Mouse (Mus musculus): ENCODE results near the gene Chrna5. TPM values are rescaled to one million over a fixed set of nuclear protein-coding genes. Genes with fewer than 3 reads are reported as not detected.

Chrna5 gene
- polyA plus RNA-seq, 1 experiment from 2014 or later, result 1.2 TPM

GRCm38 (mm10) chr9:54994381-54994780 is 13.7 kb downstream of the Chrna5 start:
- Histone ChIP-seq H3K9ac (replicated peaks; ENCODE audit: low read length) (no peak overlapping the region), H3K4me2 (ENCODE audit: low read depth, low read length) (no peak overlapping the region), H3K27me3 (ENCODE audit: control insufficient read depth, insufficient read depth, low read length) (no peaks in the 10 kb centered on the region), H3K27ac (replicated peaks; ENCODE audit: low read depth, low read length) (no peak overlapping the region), H3K36me3 (replicated peaks; ENCODE audit: control insufficient read depth, insufficient read depth, low read depth, low read length) (no peaks in the 10 kb centered on the region), H3K4me1 (ENCODE audit: control insufficient read depth, insufficient read depth, low read length) (no peaks in the 10 kb centered on the region), H3K9me3 (replicated peaks; ENCODE audit: control insufficient read depth, low read length) (no peaks in the 10 kb centered on the region), H3K4me3 (ENCODE audit: low read depth, low read length) (no peak overlapping the region)
- DNase-seq (ENCODE audit: low spot score), result no peak
- ATAC-seq (replicated peaks; ENCODE audit: insufficient number of reproducible peaks, low FRiP score, low TSS enrichment, low read depth), result no peak
- 49% methylated on average over 3 of the region's 3 CpGs for WGBS

DNA sequence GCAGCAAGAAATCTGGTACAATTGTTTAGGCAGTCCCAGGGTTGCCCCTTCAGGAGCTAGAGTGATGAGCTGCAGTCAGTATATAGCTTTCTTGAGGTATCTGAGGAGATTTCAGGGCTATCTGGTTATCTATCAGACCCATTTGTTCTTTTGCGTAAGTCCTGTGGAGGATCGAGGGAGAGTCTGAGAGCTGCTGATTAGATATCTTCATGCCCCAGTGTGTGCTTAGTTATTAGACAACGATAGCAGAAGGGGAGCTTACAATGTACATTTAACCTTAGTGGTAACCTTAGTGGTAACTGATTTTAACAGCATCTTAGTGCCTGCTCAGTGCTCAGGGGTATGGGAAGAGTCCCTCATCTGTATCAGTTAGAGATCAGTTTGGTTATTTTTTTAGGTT is 15.0 kb downstream of the Chrna5 start:
- Histone ChIP-seq H3K4me3 (ENCODE audit: low read depth, low read length) (no peak overlapping the region), H3K27me3 (ENCODE audit: control insufficient read depth, insufficient read depth, low read length) (no peaks in the 10 kb centered on the region), H3K9me3 (replicated peaks; ENCODE audit: control insufficient read depth, low read length) (no peaks in the 10 kb centered on the region), H3K27ac (replicated peaks; ENCODE audit: low read depth, low read length) (no peak overlapping the region), H3K4me2 (ENCODE audit: low read depth, low read length) (no peak overlapping the region), H3K9ac (replicated peaks; ENCODE audit: low read length) (no peak overlapping the region), H3K4me1 (ENCODE audit: control insufficient read depth, insufficient read depth, low read length) (no peaks in the 10 kb centered on the region), H3K36me3 (replicated peaks; ENCODE audit: control insufficient read depth, insufficient read depth, low read depth, low read length) (no peaks in the 10 kb centered on the region)
- 82% methylated on average over 3 of the region's 3 CpGs for WGBS
- DNase-seq (ENCODE audit: low spot score) (no peak), ATAC-seq (replicated peaks; ENCODE audit: insufficient number of reproducible peaks, low FRiP score, low TSS enrichment, low read depth) (no peak)

- no peak for DNase-seq (ENCODE audit: low spot score)
- no peaks in the 10 kb centered on the region for H3K36me3 ChIP-seq (replicated peaks; ENCODE audit: control insufficient read depth, insufficient read depth, low read depth, low read length)
- ATAC-seq (replicated peaks; ENCODE audit: insufficient number of reproducible peaks, low FRiP score, low TSS enrichment, low read depth), result no peak
- H3K4me3 ChIP-seq (ENCODE audit: low read depth, low read length), result no peak overlapping the region
- H3K9me3 ChIP-seq (replicated peaks; ENCODE audit: control insufficient read depth, low read length), result no peaks in the 10 kb centered on the region
- no peak overlapping the region for H3K4me2 ChIP-seq (ENCODE audit: low read depth, low read length)
- H3K4me1 ChIP-seq (ENCODE audit: control insufficient read depth, insufficient read depth, low read length), result no peaks in the 10 kb centered on the region
- no peaks in the 10 kb centered on the region for H3K27me3 ChIP-seq (ENCODE audit: control insufficient read depth, insufficient read depth, low read length)
- WGBS, result 75% methylated on average over 4 of the region's 4 CpGs
- H3K27ac ChIP-seq (replicated peaks; ENCODE audit: low read depth, low read length), result no peak overlapping the region
- H3K9ac ChIP-seq (replicated peaks; ENCODE audit: low read length), result no peak overlapping the region
Measured at GRCm38 (mm10) chr9:55003609-55004008, 22.9 kb downstream of the Chrna5 start.

- 81% methylated on average over 2 of the region's 2 CpGs for WGBS
- Histone ChIP-seq H3K9me3 (replicated peaks; ENCODE audit: control insufficient read depth, low read length) (no peaks in the 10 kb centered on the region), H3K4me2 (ENCODE audit: low read depth, low read length) (no peak overlapping the region), H3K27ac (replicated peaks; ENCODE audit: low read depth, low read length) (no peak overlapping the region), H3K4me3 (ENCODE audit: low read depth, low read length) (no peak overlapping the region), H3K36me3 (replicated peaks; ENCODE audit: control insufficient read depth, insufficient read depth, low read depth, low read length) (no peaks in the 10 kb centered on the region), H3K4me1 (ENCODE audit: control insufficient read depth, insufficient read depth, low read length) (no peaks in the 10 kb centered on the region), H3K27me3 (ENCODE audit: control insufficient read depth, insufficient read depth, low read length) (no peaks in the 10 kb centered on the region), H3K9ac (replicated peaks; ENCODE audit: low read length) (no peak overlapping the region)
- ATAC-seq (replicated peaks; ENCODE audit: insufficient number of reproducible peaks, low FRiP score, low TSS enrichment, low read depth), result no peak
- no peak for DNase-seq (ENCODE audit: low spot score)
Measured at GRCm38 (mm10) chr9:55009692-55010091, 29.0 kb downstream of the Chrna5 start.

GRCm38 (mm10) chr9:55010588-55011350 is 30.1 kb downstream of the Chrna5 start:
- no peaks in the 10 kb centered on the region for H3K4me1 ChIP-seq (ENCODE audit: control insufficient read depth, insufficient read depth, low read length)
- no peak overlapping the region for H3K4me3 ChIP-seq (ENCODE audit: low read depth, low read length)
- no peak overlapping the region for H3K27ac ChIP-seq (replicated peaks; ENCODE audit: low read depth, low read length)
- no peak overlapping the region for H3K4me2 ChIP-seq (ENCODE audit: low read depth, low read length)
- no peaks in the 10 kb centered on the region for H3K36me3 ChIP-seq (replicated peaks; ENCODE audit: control insufficient read depth, insufficient read depth, low read depth, low read length)
- H3K9me3 ChIP-seq (replicated peaks; ENCODE audit: control insufficient read depth, low read length), result no peaks in the 10 kb centered on the region
- H3K9ac ChIP-seq (replicated peaks; ENCODE audit: low read length), result no peak overlapping the region
- ATAC-seq (replicated peaks; ENCODE audit: insufficient number of reproducible peaks, low FRiP score, low TSS enrichment, low read depth), result no peak
- peak; percentile 46 for DNase-seq (ENCODE audit: low spot score)
- H3K27me3 ChIP-seq (ENCODE audit: control insufficient read depth, insufficient read depth, low read length), result no peaks in the 10 kb centered on the region
- 52% methylated on average over 6 of the region's 6 CpGs for WGBS

DNA sequence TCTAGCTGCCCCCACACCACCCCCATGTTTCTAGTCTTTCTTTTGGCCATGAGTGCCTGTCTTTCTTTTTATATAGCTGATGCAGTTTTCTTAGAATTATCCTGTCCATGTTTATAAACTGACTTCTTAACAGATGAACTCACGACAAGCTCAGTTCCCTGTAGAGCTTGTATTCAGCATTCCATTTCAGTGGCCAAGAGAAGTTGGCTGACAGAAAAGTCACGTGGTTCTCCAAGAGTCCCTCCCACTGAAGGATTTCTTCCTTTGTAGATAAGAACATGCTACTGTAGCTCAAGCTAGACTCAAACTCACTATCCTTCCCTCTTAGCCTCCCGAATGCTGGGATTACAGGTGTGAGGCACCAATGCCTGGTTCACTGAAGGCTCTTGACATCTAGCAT is 36.2 kb downstream of the Chrna5 start:
- no peak overlapping the region for H3K9ac ChIP-seq (replicated peaks; ENCODE audit: low read length)
- H3K27ac ChIP-seq (replicated peaks; ENCODE audit: low read depth, low read length), result no peak overlapping the region
- H3K4me1 ChIP-seq (ENCODE audit: control insufficient read depth, insufficient read depth, low read length), result no peaks in the 10 kb centered on the region
- DNase-seq (ENCODE audit: low spot score) (no peak), ATAC-seq (replicated peaks; ENCODE audit: insufficient number of reproducible peaks, low FRiP score, low TSS enrichment, low read depth) (no peak)
- H3K4me2 ChIP-seq (ENCODE audit: low read depth, low read length), result no peak overlapping the region
- no peaks in the 10 kb centered on the region for H3K9me3 ChIP-seq (replicated peaks; ENCODE audit: control insufficient read depth, low read length)
- WGBS, result 83% methylated on average over 3 of the region's 3 CpGs
- no peaks in the 10 kb centered on the region for H3K36me3 ChIP-seq (replicated peaks; ENCODE audit: control insufficient read depth, insufficient read depth, low read depth, low read length)
- no peak overlapping the region for H3K4me3 ChIP-seq (ENCODE audit: low read depth, low read length)
- no peaks in the 10 kb centered on the region; the same call in 1 of the 2 replicates for H3K27me3 ChIP-seq (ENCODE audit: control insufficient read depth, insufficient read depth, low read length)

- no peak for ATAC-seq (replicated peaks; ENCODE audit: insufficient number of reproducible peaks, low FRiP score, low TSS enrichment, low read depth)
- no peak overlapping the region for H3K27ac ChIP-seq (replicated peaks; ENCODE audit: low read depth, low read length)
- WGBS, result 88% methylated on average over 5 of the region's 5 CpGs
- H3K4me3 ChIP-seq (ENCODE audit: low read depth, low read length), result no peak overlapping the region
- no peaks in the 10 kb centered on the region; the same call in 1 of the 2 replicates for H3K4me1 ChIP-seq (ENCODE audit: control insufficient read depth, insufficient read depth, low read length)
- no peak overlapping the region for H3K9ac ChIP-seq (replicated peaks; ENCODE audit: low read length)
- H3K27me3 ChIP-seq (ENCODE audit: control insufficient read depth, insufficient read depth, low read length), result peaks cover 25% of the 10 kb centered on the region
- no peaks in the 10 kb centered on the region for H3K36me3 ChIP-seq (replicated peaks; ENCODE audit: control insufficient read depth, insufficient read depth, low read depth, low read length)
- no peak for DNase-seq (ENCODE audit: low spot score)
- H3K4me2 ChIP-seq (ENCODE audit: low read depth, low read length), result no peak overlapping the region
- H3K9me3 ChIP-seq (replicated peaks; ENCODE audit: control insufficient read depth, low read length), result no peaks in the 10 kb centered on the region
Measured at GRCm38 (mm10) chr9:55023326-55023725, 42.6 kb downstream of the Chrna5 start.

DNA sequence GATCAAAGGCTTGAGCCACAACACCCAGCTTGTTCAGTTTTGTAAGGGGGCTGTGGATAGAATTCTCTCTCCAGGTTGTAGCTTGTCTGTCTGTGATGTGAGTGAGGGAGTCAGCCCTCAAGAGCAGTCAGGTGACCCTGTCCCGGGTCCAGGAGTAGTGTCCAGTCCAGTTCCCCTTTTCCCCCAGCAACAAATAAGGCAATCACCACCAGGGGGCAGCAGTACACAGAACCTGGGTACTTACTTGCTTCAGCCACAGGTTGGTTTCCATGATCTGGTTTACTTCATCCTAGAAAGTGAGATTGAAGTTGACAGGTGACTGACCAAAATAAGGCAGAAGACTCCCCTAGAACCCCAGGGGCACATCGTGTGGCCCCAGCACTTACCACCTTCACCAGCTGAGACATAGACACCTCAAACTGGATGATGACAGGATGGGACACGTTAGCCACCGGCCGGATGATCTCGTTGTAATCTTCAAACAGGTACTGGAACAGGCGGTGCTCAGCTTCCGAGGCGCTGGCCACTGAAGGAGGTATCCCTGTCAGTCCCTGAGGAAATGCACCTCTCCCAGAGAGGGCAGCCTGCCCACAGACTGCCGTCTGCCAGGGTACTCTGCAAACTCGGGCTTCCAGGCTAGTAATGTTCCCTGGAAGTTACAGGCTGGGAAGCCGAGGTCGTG is 43.4 kb downstream of the Chrna5 start:
- Histone ChIP-seq H3K4me1 (ENCODE audit: control insufficient read depth, insufficient read depth, low read length) (no peaks in the 10 kb centered on the region; the same call in 1 of the 2 replicates), H3K9me3 (replicated peaks; ENCODE audit: control insufficient read depth, low read length) (no peaks in the 10 kb centered on the region), H3K27me3 (ENCODE audit: control insufficient read depth, insufficient read depth, low read length) (peaks cover 25% of the 10 kb centered on the region), H3K36me3 (replicated peaks; ENCODE audit: control insufficient read depth, insufficient read depth, low read depth, low read length) (no peaks in the 10 kb centered on the region), H3K9ac (replicated peaks; ENCODE audit: low read length) (no peak overlapping the region), H3K27ac (replicated peaks; ENCODE audit: low read depth, low read length) (no peak overlapping the region), H3K4me3 (ENCODE audit: low read depth, low read length) (no peak overlapping the region), H3K4me2 (ENCODE audit: low read depth, low read length) (no peak overlapping the region)
- 32% methylated on average over 13 of the region's 13 CpGs for WGBS
- DNase-seq (ENCODE audit: low spot score) (peak; percentile 90), ATAC-seq (replicated peaks; ENCODE audit: insufficient number of reproducible peaks, low FRiP score, low TSS enrichment, low read depth) (no peak)
